Mouse (Mus musculus) midbrain, embryonic 10.5 days (tissue): Measurements from ENCODE around the gene Cd99l2. TPM values are rescaled to one million over a fixed set of nuclear protein-coding genes. Genes with fewer than 3 reads are reported as not detected.

Experiments
- DNase-seq: peaks from one replicate; pipeline ENCODE4 v3.0.0-alpha.2; 2017; ENCODE audit warnings: low spot score
- H3K27ac ChIP-seq: fragments of 300-500 bp; sonication (generic); replicated peaks from 2 replicates; pipeline ENCODE4 v1.5.1; 2016; ENCODE audit warnings: mild to moderate bottlenecking
- H3K27me3 ChIP-seq: fragments of 300-500 bp; sonication (generic); 2 replicates; pipeline ENCODE4 v1.6.1; 2016; ENCODE audit warnings: low read depth, mild to moderate bottlenecking; ENCODE audit not compliant: poor library complexity, severe bottlenecking
- H3K36me3 ChIP-seq: fragments of 300-500 bp; sonication (generic); 2 replicates; pipeline ENCODE4 v1.6.1; 2016; ENCODE audit warnings: mild to moderate bottlenecking, moderate library complexity
- H3K4me1 ChIP-seq: fragments of 300-500 bp; sonication (generic); 2 replicates; pipeline ENCODE4 v1.6.1; 2016
- H3K4me3 ChIP-seq: fragments of 300-500 bp; sonication (generic); 2 replicates; pipeline ENCODE4 v1.5.1; 2016; ENCODE audit warnings: mild to moderate bottlenecking, moderate library complexity
- H3K9me3 ChIP-seq: fragments of 300-500 bp; sonication (generic); replicated peaks from 2 replicates; pipeline ENCODE4 v1.6.1; 2016; ENCODE audit warnings: mild to moderate bottlenecking
- WGBS: fragments of 180-500 bp; shearing (Covaris S2); methylation state at CpG from one replicate; pipeline ENCODE4 v1.1.7; 2016; 5-methylcytosine and 5-hydroxymethylcytosine counted together
- polyA plus RNA-seq: library from polyadenylated mRNA; unstranded; fragments of >200 nt; fragmentation: Nextera tagmentation; extraction: Ambion mirVana; gene quantifications from 2 replicates; pipeline ENCODE4 v1.2.1, GENCODE M21; 2016

Gene Cd99l2
- polyA plus RNA-seq, 1 experiment from 2014 or later, result 22.0 TPM

DNA sequence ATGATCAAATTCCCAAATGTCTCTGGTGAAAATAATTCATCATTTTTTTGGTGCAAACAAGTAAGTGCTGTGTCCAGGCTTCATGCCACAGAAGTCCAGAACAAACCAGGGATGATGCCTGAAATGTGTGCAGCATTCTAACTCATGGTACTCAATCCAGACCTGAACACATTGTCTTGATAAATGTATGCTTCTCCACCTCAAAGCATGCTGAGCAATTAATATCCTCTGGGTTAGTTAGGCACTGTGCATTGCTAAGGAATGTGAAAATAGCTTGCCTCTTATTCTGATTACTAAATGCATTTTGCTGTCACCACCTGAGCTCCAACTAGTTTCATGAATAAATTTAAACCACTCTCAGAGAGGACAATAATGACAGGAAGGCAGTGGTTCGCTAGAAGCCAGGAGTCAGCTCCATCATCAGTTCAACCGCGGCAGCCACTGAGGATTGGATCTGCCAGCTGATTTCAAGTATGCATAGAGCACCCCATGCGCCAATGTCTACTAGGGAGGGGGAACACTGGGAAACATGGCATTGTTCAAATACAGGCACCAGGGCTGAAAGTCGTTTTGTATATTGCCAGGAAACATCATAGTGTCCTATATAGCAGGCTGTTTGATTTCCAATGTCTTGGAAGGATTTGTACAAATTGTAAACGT is 36.4 kb downstream of the Cd99l2 start:
- WGBS, result 86% methylated on average over 6 of the region's 6 CpGs
- H3K36me3 ChIP-seq, result no peaks in the 10 kb centered on the region
- no peaks in the 10 kb centered on the region for H3K9me3 ChIP-seq
- H3K4me1 ChIP-seq, result no peaks in the 10 kb centered on the region
- DNase-seq, result no peak
- no peaks in the 10 kb centered on the region for H3K27me3 ChIP-seq
- no peak overlapping the region for H3K27ac ChIP-seq
- no peak overlapping the region for H3K4me3 ChIP-seq

GRCm38 (mm10) chrX:71442916-71443315 is 49.7 kb downstream of the Cd99l2 start:
- Histone ChIP-seq H3K27me3 (peaks cover 7% of the 10 kb centered on the region), H3K36me3 (peaks cover 10% of the 10 kb centered on the region; the same call in 1 of the 2 replicates), H3K4me1 (no peaks in the 10 kb centered on the region), H3K9me3 (no peaks in the 10 kb centered on the region), H3K4me3 (no peak overlapping the region), H3K27ac (no peak overlapping the region)
- 91% methylated on average over 5 of the region's 5 CpGs for WGBS
- DNase-seq, result no peak

GRCm38 (mm10) chrX:71439473-71439872 is 53.2 kb downstream of the Cd99l2 start:
- Histone ChIP-seq H3K36me3 (peaks cover 10% of the 10 kb centered on the region; the same call in 1 of the 2 replicates), H3K27me3 (peaks cover 27% of the 10 kb centered on the region), H3K4me1 (peaks cover 8% of the 10 kb centered on the region), H3K27ac (no peak overlapping the region), H3K9me3 (no peaks in the 10 kb centered on the region), H3K4me3 (no peak overlapping the region)
- DNase-seq, result no peak
- 88% methylated on average over 6 of the region's 6 CpGs for WGBS

GRCm38 (mm10) chrX:71435542-71435941 is 57.1 kb downstream of the Cd99l2 start:
- 84% methylated on average over 2 of the region's 2 CpGs for WGBS
- Histone ChIP-seq H3K27ac (no peak overlapping the region), H3K4me3 (no peak overlapping the region), H3K36me3 (peaks cover 6% of the 10 kb centered on the region; the same call in 1 of the 2 replicates), H3K27me3 (peaks cover 65% of the 10 kb centered on the region), H3K4me1 (peaks cover 12% of the 10 kb centered on the region), H3K9me3 (no peaks in the 10 kb centered on the region)
- DNase-seq, result no peak

DNA sequence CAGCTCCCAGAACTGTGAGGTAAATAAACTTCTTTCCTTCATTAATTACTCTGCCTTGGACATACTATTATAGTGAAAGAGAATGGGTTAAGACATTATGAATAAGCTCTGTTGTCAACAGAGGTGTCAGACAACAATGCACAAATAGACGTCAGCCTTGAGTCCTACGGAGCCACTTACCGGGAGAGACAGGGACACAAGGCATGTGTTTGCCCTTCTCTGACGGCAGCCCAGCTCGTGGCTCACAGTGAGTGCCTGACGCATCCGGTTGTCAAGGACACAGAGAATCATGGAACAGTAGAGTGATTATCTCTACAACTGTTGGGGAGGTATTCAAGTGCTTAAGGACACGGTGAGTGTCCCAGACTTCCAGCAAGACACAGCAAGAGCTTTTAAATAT is 57.8 kb downstream of the Cd99l2 start:
- Histone ChIP-seq H3K27me3 (peaks cover 65% of the 10 kb centered on the region), H3K9me3 (no peaks in the 10 kb centered on the region), H3K4me3 (no peak overlapping the region), H3K36me3 (0 out of 2 replicates have a peak, but pooled peaks cover 3% of the 10 kb centered on the region), H3K4me1 (peaks cover 12% of the 10 kb centered on the region), H3K27ac (no peak overlapping the region)
- peak; percentile 13 for DNase-seq
- WGBS, result 42% methylated on average over 8 of the region's 8 CpGs

DNA sequence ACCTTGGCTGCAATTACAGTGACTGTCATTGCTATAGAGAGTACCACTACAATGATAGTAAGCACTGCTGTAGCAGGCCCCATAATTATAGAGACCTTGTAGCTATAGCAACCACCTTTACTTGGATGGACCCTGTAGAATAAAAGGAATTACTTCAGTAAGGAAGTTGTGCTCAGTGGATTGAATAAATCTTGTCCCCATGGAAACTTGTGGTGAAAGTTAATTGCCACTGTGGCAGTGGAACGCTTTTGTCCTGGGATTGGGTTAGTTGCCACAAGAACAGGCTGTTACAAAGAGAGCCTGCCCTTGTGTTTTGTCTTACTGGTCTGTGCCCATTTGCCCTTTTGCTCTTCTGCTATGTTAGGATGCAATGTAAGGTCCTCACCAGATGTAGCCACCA is 58.2 kb downstream of the Cd99l2 start:
- peaks cover 67% of the 10 kb centered on the region for H3K27me3 ChIP-seq
- WGBS, result 48% methylated on average over 1 of the region's 1 CpGs
- DNase-seq, result no peak

DNA sequence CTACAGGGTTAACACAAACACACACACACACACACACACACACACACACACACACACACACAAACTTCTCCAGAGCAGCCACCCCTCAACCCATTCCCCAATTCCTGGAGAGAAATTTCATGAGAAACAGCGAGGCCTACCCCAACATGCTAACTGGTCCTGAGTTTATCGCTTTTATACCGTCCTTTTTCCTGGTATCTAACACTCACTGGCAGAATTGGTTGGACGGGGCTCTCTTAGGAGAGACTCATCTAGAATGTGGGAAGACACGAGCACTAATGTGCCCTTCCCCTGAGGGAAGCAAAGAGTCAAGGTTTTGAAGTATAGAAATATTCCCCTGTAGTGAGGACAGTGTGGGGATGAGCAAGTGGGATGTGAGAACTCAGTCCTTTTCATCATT is 61.7 kb downstream of the Cd99l2 start:
- 83% methylated on average over 5 of the region's 5 CpGs for WGBS
- Histone ChIP-seq H3K4me1 (peaks cover 12% of the 10 kb centered on the region), H3K36me3 (no peaks in the 10 kb centered on the region), H3K4me3 (no peak overlapping the region), H3K9me3 (no peaks in the 10 kb centered on the region), H3K27ac (no peak overlapping the region), H3K27me3 (peaks cover 70% of the 10 kb centered on the region)
- no peak for DNase-seq

More for the DNA sequence above, 58.2 kb downstream of the Cd99l2 start:
- no peaks in the 10 kb centered on the region for H3K9me3 ChIP-seq
- peaks cover 12% of the 10 kb centered on the region for H3K4me1 ChIP-seq
- H3K27ac ChIP-seq, result no peak overlapping the region
- H3K4me3 ChIP-seq, result no peak overlapping the region
- H3K36me3 ChIP-seq, result 0 out of 2 replicates have a peak, but pooled peaks cover 2% of the 10 kb centered on the region

DNA sequence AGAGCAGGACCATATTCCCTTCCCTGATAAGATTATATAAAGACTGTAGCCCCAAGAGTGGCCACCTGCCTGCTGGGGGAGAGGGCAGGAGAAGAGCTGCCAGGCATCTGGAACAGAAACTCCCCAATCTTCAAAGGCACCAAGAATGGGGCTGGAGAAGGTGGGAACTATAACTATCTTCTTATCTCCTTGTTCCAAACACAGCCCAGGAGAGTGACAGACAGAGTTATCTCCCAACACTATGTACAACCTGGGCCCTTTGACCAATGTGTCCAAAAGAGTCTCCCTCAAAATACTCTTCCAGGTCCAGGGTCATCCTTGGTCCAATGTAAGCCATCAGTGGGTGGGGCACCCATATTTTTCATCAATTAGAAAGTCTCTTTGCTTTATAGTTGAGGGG is 65.2 kb downstream of the Cd99l2 start:
- H3K4me3 ChIP-seq, result no peak overlapping the region
- no peak for DNase-seq

GRCm38 (mm10) chrX:71425746-71426519 is 66.7 kb downstream of the Cd99l2 start:
- H3K27me3 ChIP-seq, result peaks cover 37% of the 10 kb centered on the region; the same call in 1 of the 2 replicates
- 49% methylated on average over 9 of the region's 9 CpGs for WGBS
- DNase-seq, result peak; percentile 71

More for the DNA sequence above, 65.2 kb downstream of the Cd99l2 start:
- Histone ChIP-seq H3K27ac (no peak overlapping the region), H3K9me3 (no peaks in the 10 kb centered on the region), H3K4me1 (no peaks in the 10 kb centered on the region), H3K27me3 (peaks cover 52% of the 10 kb centered on the region), H3K36me3 (no peaks in the 10 kb centered on the region)

DNA sequence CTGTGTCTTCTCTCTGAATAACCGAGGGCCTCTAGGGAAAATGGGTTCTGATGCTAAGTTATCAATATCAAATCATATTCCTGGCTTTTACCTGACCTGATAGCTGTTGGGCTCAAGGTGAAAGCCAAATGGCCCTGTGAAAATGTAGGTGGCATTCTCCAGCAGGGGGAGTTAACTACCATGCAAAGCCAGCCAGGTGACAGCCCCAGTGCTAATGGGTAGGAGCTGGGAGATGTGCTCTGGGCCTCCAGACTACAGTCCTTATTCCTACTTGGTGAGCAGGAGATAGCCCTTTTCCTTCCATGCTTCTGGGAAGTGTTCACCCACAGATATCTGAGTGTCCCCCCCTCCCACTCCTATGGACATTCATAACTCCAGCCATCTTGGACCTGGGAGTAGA is 67.8 kb downstream of the Cd99l2 start:
- WGBS, result 72% methylated on average over 1 of the region's 1 CpGs
- H3K4me1 ChIP-seq, result no peaks in the 10 kb centered on the region
- no peak overlapping the region for H3K27ac ChIP-seq
- no peak for DNase-seq
- H3K9me3 ChIP-seq, result no peaks in the 10 kb centered on the region
- no peaks in the 10 kb centered on the region for H3K36me3 ChIP-seq
- H3K27me3 ChIP-seq, result peaks cover 34% of the 10 kb centered on the region; the same call in 1 of the 2 replicates
- H3K4me3 ChIP-seq, result no peak overlapping the region

More at GRCm38 (mm10) chrX:71425746-71426519, 66.7 kb downstream of the Cd99l2 start:
- Histone ChIP-seq H3K9me3 (no peaks in the 10 kb centered on the region), H3K4me3 (no peak overlapping the region), H3K27ac (no peak overlapping the region), H3K4me1 (no peaks in the 10 kb centered on the region), H3K36me3 (no peaks in the 10 kb centered on the region)

DNA sequence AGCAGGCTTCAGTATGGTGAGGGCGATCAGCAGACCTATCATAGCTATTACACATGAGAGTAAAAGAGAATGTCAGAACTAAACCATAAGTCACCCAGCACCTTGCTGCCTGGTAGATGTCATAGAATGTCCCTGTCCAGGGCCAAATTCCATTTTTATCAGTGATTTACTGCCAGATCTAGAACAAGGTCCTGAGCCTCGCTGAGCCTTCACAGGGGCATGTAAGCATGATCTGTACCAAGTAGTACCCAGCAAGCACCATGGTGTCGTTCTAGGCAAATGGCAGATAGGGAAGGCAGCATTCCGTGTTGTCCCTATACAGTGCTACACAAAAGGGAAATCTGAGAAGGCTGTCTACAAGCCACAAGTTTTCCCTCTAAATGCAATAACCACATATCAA is 79.0 kb downstream of the Cd99l2 start:
- H3K27me3 ChIP-seq, result no peaks in the 10 kb centered on the region
- no peak for DNase-seq
- WGBS, result 91% methylated on average over 4 of the region's 4 CpGs
- H3K36me3 ChIP-seq, result no peaks in the 10 kb centered on the region
- H3K9me3 ChIP-seq, result no peaks in the 10 kb centered on the region
- H3K4me3 ChIP-seq, result no peak overlapping the region
- H3K27ac ChIP-seq, result no peak overlapping the region
- no peaks in the 10 kb centered on the region for H3K4me1 ChIP-seq

DNA sequence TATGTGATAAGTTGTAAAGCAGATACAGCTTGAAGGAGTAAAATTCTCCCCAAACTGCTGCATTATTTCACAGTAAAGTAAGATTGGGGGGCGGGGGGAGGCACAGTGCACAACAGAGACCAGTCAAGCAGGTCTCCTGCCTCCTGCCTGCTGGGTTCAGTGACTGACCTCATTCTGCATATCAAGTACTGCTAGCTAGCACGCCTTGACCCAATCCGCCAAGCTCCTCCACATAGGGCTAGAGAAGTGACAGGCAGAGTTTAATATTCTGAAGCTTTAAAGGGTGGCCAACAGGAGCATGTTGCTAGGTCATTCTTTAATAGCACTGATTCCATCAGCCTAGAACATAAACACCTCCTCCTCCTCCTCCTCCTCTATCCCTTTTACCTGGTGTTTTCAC is 79.9 kb downstream of the Cd99l2 start:
- H3K27me3 ChIP-seq, result no peaks in the 10 kb centered on the region
- no peak for DNase-seq
- no peak overlapping the region for H3K27ac ChIP-seq
- no peaks in the 10 kb centered on the region for H3K4me1 ChIP-seq
- no peaks in the 10 kb centered on the region for H3K9me3 ChIP-seq
- no peaks in the 10 kb centered on the region for H3K36me3 ChIP-seq
- WGBS, result 63% methylated on average over 3 of the region's 3 CpGs
- no peak overlapping the region for H3K4me3 ChIP-seq

- DNase-seq, result no peak
- H3K4me1 ChIP-seq, result peaks cover 6% of the 10 kb centered on the region
- peaks cover 4% of the 10 kb centered on the region; the same call in 1 of the 2 replicates for H3K27me3 ChIP-seq
- H3K4me3 ChIP-seq, result no peak overlapping the region
- no peak overlapping the region for H3K27ac ChIP-seq
- WGBS, result 78% methylated on average over 1 of the region's 1 CpGs
- H3K9me3 ChIP-seq, result no peaks in the 10 kb centered on the region
- H3K36me3 ChIP-seq, result no peaks in the 10 kb centered on the region
Observed at GRCm38 (mm10) chrX:71408386-71408785, 84.3 kb downstream of the Cd99l2 start.
